Mouse (Mus musculus) urinary bladder, postnatal 25 days (tissue): ENCODE measurements at regions not wholly inside any gene's neighbourhood (a gene's known extent, or its start where the extent isn't known, plus 50 kb on each side); places are given as distances from the start of the nearest gene placed in this dataset.
A peak's percentile ranks its signal among the peaks of the same experiment; 100 is the strongest.

Experiments used
- DNase-seq: peaks from one replicate; pipeline ENCODE4 v3.0.0; 2022; ENCODE audit warnings: low spot score

GRCm38 (mm10) chr15:59836631-59837030, 179.8 kb downstream of the 4933412E24Rik start:
- DNase-seq = no peak

DNA sequence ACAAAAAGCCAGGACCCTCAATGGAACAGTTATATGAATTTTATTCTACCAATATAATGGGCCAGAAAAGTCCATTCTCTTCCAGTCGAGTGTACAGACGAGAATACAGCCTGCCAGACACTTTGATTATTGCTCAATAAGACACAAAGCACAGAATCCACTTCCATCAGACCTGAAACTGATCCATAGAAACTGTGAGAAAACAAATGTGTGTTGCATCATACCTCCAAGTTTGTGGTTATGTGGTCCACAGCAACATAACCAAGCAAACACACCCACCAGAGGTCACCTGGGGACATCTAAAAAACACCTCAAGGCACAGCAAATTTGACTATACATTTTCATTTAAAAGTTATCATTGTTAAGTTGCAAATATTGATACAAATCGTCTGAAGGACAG, 183.2 kb downstream of the 4933412E24Rik start:
- DNase-seq = no peak

GRCm38 (mm10) chr15:59831481-59831880, 184.9 kb downstream of the 4933412E24Rik start:
- no peak for DNase-seq

DNA sequence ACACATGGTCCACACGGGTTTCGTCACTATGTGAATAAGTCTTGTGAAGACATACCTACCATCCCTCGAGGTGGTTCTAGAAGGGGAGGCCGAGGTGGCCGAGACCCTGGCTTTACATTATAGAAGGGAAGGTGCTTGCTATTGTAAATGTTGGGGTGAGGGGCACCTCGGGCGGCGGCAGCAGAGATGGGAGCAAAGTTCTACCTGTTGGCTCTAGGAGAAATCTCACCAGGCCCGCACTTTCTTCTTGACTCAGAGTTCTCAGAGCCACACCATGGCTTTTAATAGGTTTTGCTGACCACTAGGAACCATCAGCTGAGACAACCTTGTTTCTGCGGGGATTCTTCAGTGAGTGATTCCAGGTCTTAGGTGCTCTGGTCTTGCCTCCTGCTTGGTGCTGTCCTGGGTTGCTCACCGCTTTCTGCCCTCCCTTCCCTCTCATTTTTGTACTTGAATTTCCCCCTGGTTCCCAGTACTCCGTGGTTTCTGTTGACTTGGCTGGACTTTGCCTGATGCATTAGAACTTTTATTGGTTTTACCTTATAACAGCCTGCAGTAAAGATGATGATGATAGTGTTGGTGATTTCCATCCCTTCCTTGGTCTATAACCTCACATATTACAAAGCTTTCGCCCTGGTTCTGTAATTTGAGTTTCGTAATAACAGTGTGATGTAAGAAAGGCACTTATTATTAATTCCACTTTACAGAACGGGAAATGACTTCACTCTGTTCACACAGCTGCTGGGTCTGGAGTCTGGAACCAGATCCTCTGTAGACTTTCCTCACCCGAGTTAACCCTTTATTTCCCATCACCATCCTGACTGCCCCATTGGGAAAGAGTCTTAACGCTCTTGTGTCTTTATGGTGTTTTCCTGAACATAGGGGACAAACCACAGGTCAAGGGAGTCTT, 185.6 kb downstream of the 4933412E24Rik start:
- DNase-seq = no peak

DNA sequence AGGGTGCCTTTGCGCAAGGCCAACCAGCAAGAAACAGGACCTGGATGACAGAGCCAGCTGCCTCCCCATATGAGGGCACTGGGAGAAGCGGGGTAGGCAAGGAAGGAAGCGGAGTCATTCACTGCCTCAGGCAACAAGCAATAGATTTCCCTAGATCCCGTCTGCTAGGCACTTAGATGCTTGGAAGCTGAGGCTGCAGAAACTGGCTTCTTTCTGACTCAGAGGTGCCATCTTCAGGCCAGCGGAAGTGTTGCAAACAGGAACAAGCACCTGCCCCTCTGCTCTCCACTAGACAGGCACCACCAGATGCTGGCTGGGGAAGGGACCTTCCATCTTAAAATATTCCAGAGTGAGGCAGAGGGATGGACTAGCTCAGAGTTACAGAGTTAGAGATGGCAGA, 188.0 kb downstream of the 4933412E24Rik start:
- DNase-seq = peak; percentile 69

DNA sequence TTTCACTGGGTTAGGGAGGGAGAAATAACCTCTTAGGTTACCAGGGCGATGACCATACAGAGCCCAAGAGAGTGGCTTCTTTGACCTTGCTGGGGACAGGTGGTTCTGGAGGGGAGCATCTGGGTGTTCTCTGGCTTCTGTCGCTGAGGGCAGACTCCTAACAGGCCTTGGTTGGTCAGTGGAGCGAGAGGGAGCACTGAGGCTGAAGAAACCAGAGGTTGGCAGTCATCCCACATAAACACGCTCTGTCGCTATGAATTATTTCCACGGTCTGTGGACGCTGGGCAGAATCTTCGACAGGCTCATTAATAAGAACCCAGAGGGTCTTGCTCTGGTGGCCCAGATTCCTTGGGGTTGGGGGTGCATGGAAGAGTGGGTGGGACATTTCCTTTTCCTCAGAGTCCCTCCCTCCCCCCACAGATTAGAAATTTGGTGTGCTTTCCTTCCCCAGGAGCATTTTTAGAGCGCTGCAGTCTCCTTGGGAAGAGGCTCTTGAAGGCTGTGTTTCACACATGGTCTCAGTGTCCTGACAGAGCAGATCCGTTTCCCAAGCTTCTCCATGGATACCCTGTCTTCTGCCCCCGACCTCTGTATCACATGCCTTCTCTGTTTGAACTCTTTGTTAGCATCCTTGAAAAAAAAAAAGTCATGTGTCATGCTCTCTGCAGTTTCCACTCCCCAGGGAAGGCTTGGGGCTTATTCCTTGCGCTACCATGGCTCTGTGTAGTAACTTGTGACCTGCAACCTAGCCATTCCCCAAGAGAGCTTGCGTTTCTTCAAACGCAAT, 190.1 kb downstream of the 4933412E24Rik start:
- DNase-seq = no peak

GRCm38 (mm10) chr15:59823921-59824320, 192.5 kb downstream of the 4933412E24Rik start:
- DNase-seq = no peak

GRCm38 (mm10) chr15:59822995-59823681, 193.3 kb downstream of the 4933412E24Rik start:
- peak; percentile 48 for DNase-seq

GRCm38 (mm10) chr15:59820317-59820716, 196.1 kb downstream of the 4933412E24Rik start:
- DNase-seq = no peak

GRCm38 (mm10) chr15:59816031-59816430, 200.4 kb downstream of the 4933412E24Rik start:
- no peak for DNase-seq

- no peak for DNase-seq
Measured at GRCm38 (mm10) chr15:59811566-59811965, 204.8 kb downstream of the 4933412E24Rik start.

DNA sequence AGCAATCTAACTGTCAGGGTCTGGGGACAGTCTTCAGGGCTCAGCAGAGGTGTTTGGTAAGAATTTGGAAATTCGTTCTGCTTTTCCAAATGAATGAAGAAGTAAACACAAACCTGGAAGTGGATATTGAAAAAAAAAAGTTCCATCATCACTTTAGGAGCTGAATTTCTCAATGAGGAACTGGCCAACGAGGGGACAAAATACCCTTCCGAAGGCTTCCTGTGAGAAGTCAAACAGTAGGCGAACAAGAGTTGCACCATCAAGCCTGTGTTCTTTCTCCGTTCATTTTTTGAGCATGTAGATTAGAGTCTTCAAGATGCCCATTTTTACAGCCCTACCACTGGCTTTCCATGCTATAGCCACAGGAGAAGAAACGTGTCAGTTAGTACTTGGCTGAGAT, 207.1 kb downstream of the 4933412E24Rik start:
- DNase-seq = no peak

- DNase-seq = no peak
Measured at GRCm38 (mm10) chr15:59807723-59808122, 208.7 kb downstream of the 4933412E24Rik start.

GRCm38 (mm10) chr15:59805771-59806170, 210.6 kb downstream of the 4933412E24Rik start:
- DNase-seq = no peak

- no peak for DNase-seq
Measured at GRCm38 (mm10) chr15:59804821-59805220, 211.6 kb downstream of the 4933412E24Rik start.

GRCm38 (mm10) chr15:59804394-59804793, 212.0 kb downstream of the 4933412E24Rik start:
- DNase-seq = no peak

- no peak for DNase-seq
Measured at GRCm38 (mm10) chr15:59802276-59802675, 214.1 kb downstream of the 4933412E24Rik start.

GRCm38 (mm10) chr15:59799124-59799815, 217.1 kb downstream of the 4933412E24Rik start:
- no peak for DNase-seq

GRCm38 (mm10) chr15:59798486-59798885, 217.9 kb downstream of the 4933412E24Rik start:
- no peak for DNase-seq

GRCm38 (mm10) chr15:59795717-59796116, 220.7 kb downstream of the 4933412E24Rik start:
- DNase-seq = no peak

DNA sequence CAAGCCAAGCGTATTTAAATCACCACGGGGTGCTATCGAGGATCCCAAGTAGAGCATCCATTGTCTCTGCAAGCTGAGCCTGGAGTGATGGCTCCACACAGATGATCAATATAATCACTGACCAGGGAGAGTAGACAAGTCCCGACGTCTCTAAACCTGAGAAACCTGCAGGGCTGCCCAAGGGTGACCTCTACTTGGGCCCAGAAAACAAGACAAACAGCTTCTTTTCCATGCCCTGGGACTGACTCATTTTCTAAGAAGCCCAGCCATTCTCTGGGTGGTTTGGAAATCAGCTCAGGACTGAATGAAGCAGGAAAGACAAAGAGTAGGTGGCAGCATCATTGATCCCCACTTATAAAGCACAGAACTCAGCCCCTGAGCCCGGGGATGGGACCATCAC, 221.5 kb downstream of the 4933412E24Rik start:
- peak; percentile 46 for DNase-seq
